Mouse (Mus musculus) neural tube, embryonic 15.5 days (tissue): ENCODE measurements at regions not wholly inside any gene's neighbourhood (a gene's known extent, or its start where the extent isn't known, plus 50 kb on each side); places are given as distances from the start of the nearest gene placed in this dataset.
A peak's percentile ranks its signal among the peaks of the same experiment; 100 is the strongest.

Experiments
- ATAC-seq: fragments of 200-750 bp; cut with Nextera tagmentation; 2 replicates; pipeline ENCODE4 v1.8.0; 2017; ENCODE audit warnings: mild to moderate bottlenecking, moderate TSS enrichment, moderate library complexity; ENCODE audit not compliant: low FRiP score
- H3K27ac ChIP-seq: fragments of 300-500 bp; sonication (generic); replicated peaks from 2 replicates; pipeline ENCODE4 v1.5.1; 2015; ENCODE audit warnings: mild to moderate bottlenecking, inconsistent platforms
- H3K27me3 ChIP-seq: fragments of 300-500 bp; sonication (generic); replicated peaks from 2 replicates; pipeline ENCODE4 v1.6.1; 2015; ENCODE audit warnings: inconsistent platforms
- H3K36me3 ChIP-seq: fragments of 300-500 bp; sonication (generic); 2 replicates; pipeline ENCODE4 v1.6.1; 2015; ENCODE audit warnings: inconsistent platforms
- H3K4me1 ChIP-seq: fragments of 300-500 bp; sonication (generic); 2 replicates; pipeline ENCODE4 v1.6.1; 2015; ENCODE audit warnings: inconsistent platforms
- H3K4me2 ChIP-seq: fragments of 300-500 bp; sonication (generic); 2 replicates; pipeline ENCODE4 v1.6.1; 2015; ENCODE audit warnings: inconsistent platforms, mild to moderate bottlenecking, moderate library complexity
- H3K4me3 ChIP-seq: fragments of 300-500 bp; sonication (generic); replicated peaks from 2 replicates; pipeline ENCODE4 v1.5.1; 2015; ENCODE audit warnings: mild to moderate bottlenecking, inconsistent platforms
- H3K9ac ChIP-seq: fragments of 300-500 bp; sonication (generic); replicated peaks from 2 replicates; pipeline ENCODE4 v1.6.1; 2015; ENCODE audit warnings: mild to moderate bottlenecking, inconsistent platforms
- H3K9me3 ChIP-seq: fragments of 300-500 bp; sonication (generic); replicated peaks from 2 replicates; pipeline ENCODE4 v1.6.1; 2016; ENCODE audit warnings: inconsistent platforms
- WGBS: fragments of 180-500 bp; shearing (Covaris S2); methylation state at CpG from one replicate; pipeline ENCODE4 v1.1.7; 2015; ENCODE audit warnings: mixed read lengths; 5-methylcytosine and 5-hydroxymethylcytosine counted together

GRCm38 (mm10) chr13:31340363-31340948 is 215.5 kb upstream of the Foxq1 start:
- 78% methylated on average over 7 of the region's 7 CpGs for WGBS

DNA sequence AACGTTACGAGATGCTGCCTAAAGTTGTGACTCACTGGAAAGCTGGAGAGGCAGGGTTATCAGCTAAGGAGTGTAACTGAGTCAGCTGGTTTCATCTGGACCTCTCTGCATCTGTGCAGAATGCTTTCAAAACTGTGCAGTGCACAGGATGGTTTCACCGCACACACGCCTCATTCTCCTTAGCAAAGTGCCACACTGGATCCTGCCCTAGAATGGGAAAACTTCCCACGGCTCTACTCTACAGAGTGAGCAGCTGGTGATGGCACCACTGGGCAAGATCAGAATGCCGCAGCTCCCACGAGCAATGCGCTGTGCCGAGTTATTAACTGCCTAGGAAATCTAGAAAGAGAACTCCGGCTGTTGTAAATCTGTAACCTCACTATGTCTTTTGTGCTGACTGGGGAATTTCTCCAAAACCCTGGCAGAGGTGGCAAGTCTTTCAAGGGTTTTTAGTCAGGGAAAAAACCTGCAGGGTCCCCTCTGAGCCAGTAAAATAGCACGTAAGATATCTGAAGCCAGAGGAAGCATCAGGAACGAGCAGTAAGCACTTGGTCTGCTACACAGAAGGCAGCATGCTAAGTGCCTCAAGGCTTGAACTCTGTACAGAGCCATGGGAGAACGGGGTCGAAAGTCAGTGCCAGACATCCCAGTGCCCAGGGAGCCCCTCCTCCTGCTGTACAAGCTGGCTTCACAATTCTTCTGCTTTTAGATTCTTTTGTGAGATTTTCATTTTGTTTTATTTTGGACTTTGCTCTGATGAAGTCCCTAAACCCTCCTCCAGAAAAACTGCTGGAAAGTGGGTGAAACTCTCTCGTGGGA is 214.4 kb upstream of the Foxq1 start:
- Histone ChIP-seq H3K36me3 (no peaks in the 10 kb centered on the region), H3K4me3 (no peak overlapping the region)
- 61% methylated on average over 15 of the region's 15 CpGs for WGBS

More at GRCm38 (mm10) chr13:31340363-31340948, 215.5 kb upstream of the Foxq1 start:
- Histone ChIP-seq H3K36me3 (no peaks in the 10 kb centered on the region), H3K9me3 (0 out of 2 replicates have a peak, but pooled peaks cover 5% of the 10 kb centered on the region), H3K4me3 (no peak overlapping the region), H3K4me2 (no peak overlapping the region), H3K27me3 (no peaks in the 10 kb centered on the region), H3K9ac (no peak overlapping the region), H3K27ac (no peak overlapping the region), H3K4me1 (peaks cover 6% of the 10 kb centered on the region)
- ATAC-seq: no peak

DNA sequence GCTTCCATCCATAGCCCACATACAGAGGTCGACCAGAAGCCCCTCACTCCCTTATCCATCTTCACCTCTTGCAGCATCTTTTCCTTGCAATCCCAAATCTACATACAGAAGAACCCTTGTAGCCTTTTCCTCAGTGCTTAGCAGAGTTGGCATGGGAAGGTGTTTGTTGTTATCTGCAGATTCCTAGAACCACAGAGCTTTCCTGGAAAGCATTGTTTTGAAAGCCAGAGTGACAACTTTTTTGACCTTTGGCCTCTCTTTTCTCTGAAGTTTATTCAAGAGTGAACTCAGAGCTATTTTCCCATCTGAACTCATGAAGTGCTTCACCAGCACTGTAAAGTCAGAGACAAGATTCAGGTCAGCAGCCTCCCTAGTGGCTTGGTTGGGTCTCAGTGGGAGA is 209.7 kb upstream of the Foxq1 start:
- H3K9ac ChIP-seq: no peak overlapping the region
- ATAC-seq: no peak
- 0 out of 2 replicates have a peak, but pooled peaks cover 5% of the 10 kb centered on the region for H3K9me3 ChIP-seq
- no peak overlapping the region for H3K4me2 ChIP-seq
- no peak overlapping the region for H3K4me3 ChIP-seq
- peaks cover 6% of the 10 kb centered on the region for H3K4me1 ChIP-seq
- 85% methylated on average over 1 of the region's 1 CpGs for WGBS
- H3K27me3 ChIP-seq: no peaks in the 10 kb centered on the region
- no peak overlapping the region for H3K27ac ChIP-seq
- H3K36me3 ChIP-seq: no peaks in the 10 kb centered on the region

More for the DNA sequence above, 214.4 kb upstream of the Foxq1 start:
- Histone ChIP-seq H3K4me1 (peaks cover 6% of the 10 kb centered on the region), H3K27ac (no peak overlapping the region), H3K27me3 (no peaks in the 10 kb centered on the region), H3K9ac (no peak overlapping the region), H3K4me2 (peak overlapping the region; percentile 16; the same call in 1 of the 2 replicates), H3K9me3 (0 out of 2 replicates have a peak, but pooled peaks cover 5% of the 10 kb centered on the region)
- peak; percentile 28; the same call in 1 of the 2 replicates for ATAC-seq

GRCm38 (mm10) chr13:31347000-31347399 is 208.9 kb upstream of the Foxq1 start:
- H3K4me1 ChIP-seq: no peaks in the 10 kb centered on the region
- 0 out of 2 replicates have a peak, but pooled peaks cover 5% of the 10 kb centered on the region for H3K9me3 ChIP-seq
- H3K36me3 ChIP-seq: no peaks in the 10 kb centered on the region
- no peak overlapping the region for H3K27ac ChIP-seq
- ATAC-seq: no peak
- no peak overlapping the region for H3K4me2 ChIP-seq
- H3K9ac ChIP-seq: no peak overlapping the region
- H3K27me3 ChIP-seq: no peaks in the 10 kb centered on the region
- no peak overlapping the region for H3K4me3 ChIP-seq
- WGBS: 84% methylated on average over 2 of the region's 2 CpGs

DNA sequence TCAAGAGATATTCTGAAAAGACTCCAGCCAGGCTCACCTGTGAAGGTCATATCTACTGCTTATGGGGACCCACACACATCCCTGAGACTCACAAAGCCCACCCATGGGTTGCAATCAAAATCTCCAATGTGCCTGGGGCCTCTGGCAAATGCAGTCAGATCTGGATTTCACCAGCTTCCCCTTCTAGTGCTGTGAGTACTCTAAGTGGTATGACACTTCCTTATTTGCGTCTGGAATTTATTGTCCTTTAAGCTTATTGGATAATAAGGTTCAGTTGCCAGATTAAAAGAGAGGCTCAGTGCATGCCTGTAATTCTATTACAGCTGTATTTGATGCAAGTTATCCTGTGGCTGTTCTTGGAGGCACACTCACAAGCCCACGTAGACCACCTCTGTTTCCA is 206.3 kb upstream of the Foxq1 start:
- H3K9me3 ChIP-seq: 0 out of 2 replicates have a peak, but pooled peaks cover 5% of the 10 kb centered on the region
- H3K27me3 ChIP-seq: no peaks in the 10 kb centered on the region
- H3K36me3 ChIP-seq: no peaks in the 10 kb centered on the region
- H3K4me2 ChIP-seq: no peak overlapping the region
- no peak overlapping the region for H3K9ac ChIP-seq
- H3K4me1 ChIP-seq: no peaks in the 10 kb centered on the region
- no peak for ATAC-seq
- no peak overlapping the region for H3K27ac ChIP-seq
- 74% methylated on average over 2 of the region's 2 CpGs for WGBS
- no peak overlapping the region for H3K4me3 ChIP-seq

DNA sequence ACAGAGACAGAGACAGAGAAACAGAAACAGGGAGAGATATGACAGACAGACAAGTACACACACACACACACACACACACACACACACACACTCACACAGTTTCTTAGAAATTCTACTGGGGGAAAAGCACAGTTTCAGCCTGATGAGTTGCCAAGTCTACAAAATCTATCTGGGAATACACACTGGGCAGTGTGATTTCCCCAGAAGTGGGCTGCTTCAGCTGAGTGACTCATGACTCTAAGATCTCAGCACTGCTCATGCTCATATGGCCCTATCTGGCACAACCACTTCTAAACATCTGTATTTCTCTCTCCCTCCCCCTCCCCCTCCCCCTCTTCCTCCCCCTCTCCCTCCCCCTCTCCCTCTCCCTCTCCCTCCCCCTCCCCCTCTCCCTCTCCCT is 204.5 kb upstream of the Foxq1 start:
- ATAC-seq: no peak
- Histone ChIP-seq H3K4me3 (no peak overlapping the region), H3K9me3 (no peaks in the 10 kb centered on the region), H3K4me2 (no peak overlapping the region), H3K27me3 (no peaks in the 10 kb centered on the region), H3K27ac (no peak overlapping the region), H3K4me1 (no peaks in the 10 kb centered on the region), H3K36me3 (no peaks in the 10 kb centered on the region), H3K9ac (no peak overlapping the region)

DNA sequence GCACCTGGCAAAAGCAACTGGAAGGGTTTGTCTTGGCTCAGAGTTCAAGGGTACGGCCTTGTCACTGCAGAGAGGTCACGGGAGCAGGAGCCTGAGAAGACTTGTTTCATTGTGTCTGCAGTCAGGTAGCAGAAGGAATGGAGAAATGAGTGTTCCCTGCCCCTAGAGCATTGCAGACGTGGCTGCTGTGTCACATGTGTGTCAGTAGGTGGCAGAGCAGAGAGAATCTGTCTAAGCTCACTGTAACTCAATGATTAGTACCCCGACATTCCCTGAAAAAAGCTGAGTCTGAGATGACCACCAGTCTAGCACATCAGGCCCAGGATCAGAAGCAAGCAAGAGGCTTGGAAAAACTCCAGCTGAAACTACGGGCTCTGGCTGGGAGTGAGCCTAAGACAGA is 203.1 kb upstream of the Foxq1 start:
- Histone ChIP-seq H3K9ac (no peak overlapping the region), H3K9me3 (no peaks in the 10 kb centered on the region), H3K4me2 (no peak overlapping the region), H3K4me1 (no peaks in the 10 kb centered on the region), H3K27ac (no peak overlapping the region), H3K4me3 (no peak overlapping the region), H3K27me3 (no peaks in the 10 kb centered on the region), H3K36me3 (no peaks in the 10 kb centered on the region)
- 77% methylated on average over 5 of the region's 5 CpGs for WGBS
- no peak for ATAC-seq

- Histone ChIP-seq H3K9me3 (no peaks in the 10 kb centered on the region), H3K9ac (no peak overlapping the region), H3K27ac (no peak overlapping the region), H3K36me3 (no peaks in the 10 kb centered on the region), H3K4me2 (no peak overlapping the region), H3K27me3 (no peaks in the 10 kb centered on the region), H3K4me3 (no peak overlapping the region), H3K4me1 (peaks cover 5% of the 10 kb centered on the region; the same call in 1 of the 2 replicates)
- 90% methylated on average over 4 of the region's 4 CpGs for WGBS
- ATAC-seq: no peak
Observed at GRCm38 (mm10) chr13:31359353-31359752, 196.6 kb upstream of the Foxq1 start.

- no peaks in the 10 kb centered on the region for H3K36me3 ChIP-seq
- WGBS: 17% methylated on average over 3 of the region's 3 CpGs
- no peak overlapping the region for H3K9ac ChIP-seq
- no peaks in the 10 kb centered on the region for H3K27me3 ChIP-seq
- ATAC-seq: peak; percentile 46; the same call in 1 of the 2 replicates
- peaks cover 5% of the 10 kb centered on the region; the same call in 1 of the 2 replicates for H3K4me1 ChIP-seq
- H3K27ac ChIP-seq: no peak overlapping the region; the same call in 1 of the 2 replicates
- no peaks in the 10 kb centered on the region for H3K9me3 ChIP-seq
- no peak overlapping the region for H3K4me3 ChIP-seq
- no peak overlapping the region for H3K4me2 ChIP-seq
Observed at GRCm38 (mm10) chr13:31362386-31362785, 193.5 kb upstream of the Foxq1 start.

GRCm38 (mm10) chr13:31364369-31364768 is 191.6 kb upstream of the Foxq1 start:
- no peak overlapping the region for H3K4me3 ChIP-seq
- no peak overlapping the region for H3K4me2 ChIP-seq
- WGBS: 54% methylated on average over 4 of the region's 4 CpGs
- no peaks in the 10 kb centered on the region for H3K36me3 ChIP-seq
- H3K9me3 ChIP-seq: no peaks in the 10 kb centered on the region
- H3K4me1 ChIP-seq: peaks cover 5% of the 10 kb centered on the region; the same call in 1 of the 2 replicates
- no peak overlapping the region for H3K27ac ChIP-seq
- ATAC-seq: peak; percentile 69; the same call in 1 of the 2 replicates
- H3K27me3 ChIP-seq: no peaks in the 10 kb centered on the region
- no peak overlapping the region for H3K9ac ChIP-seq

DNA sequence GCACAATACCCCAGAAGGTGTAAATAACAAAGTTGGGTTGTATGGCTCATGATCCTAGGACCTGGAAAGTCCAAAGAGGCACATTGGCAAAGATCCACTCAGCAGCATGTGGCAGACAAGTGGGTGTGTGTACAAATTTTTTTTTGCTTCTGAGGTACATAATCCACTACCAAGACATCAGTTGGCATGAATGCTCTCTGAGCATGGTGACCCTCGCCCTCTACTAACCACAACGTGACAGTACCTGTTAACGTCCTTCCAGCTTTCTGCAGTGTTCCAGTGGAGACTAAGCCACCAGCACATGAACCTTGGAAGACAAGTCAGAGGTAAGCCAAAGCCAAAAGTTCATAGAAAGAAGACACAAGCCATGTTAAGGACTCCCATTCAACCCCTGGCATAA is 188.7 kb upstream of the Foxq1 start:
- Histone ChIP-seq H3K9ac (no peak overlapping the region), H3K36me3 (no peaks in the 10 kb centered on the region), H3K27me3 (no peaks in the 10 kb centered on the region), H3K4me2 (no peak overlapping the region), H3K4me1 (0 out of 2 replicates have a peak, but pooled peaks cover 5% of the 10 kb centered on the region), H3K4me3 (no peak overlapping the region), H3K9me3 (no peaks in the 10 kb centered on the region), H3K27ac (no peak overlapping the region)
- WGBS: 90% methylated on average over 3 of the region's 3 CpGs
- ATAC-seq: no peak

GRCm38 (mm10) chr13:31369182-31369581 is 186.8 kb upstream of the Foxq1 start:
- 83% methylated on average over 4 of the region's 4 CpGs for WGBS
- no peak overlapping the region for H3K9ac ChIP-seq

More at GRCm38 (mm10) chr13:31369182-31369581, 186.8 kb upstream of the Foxq1 start:
- H3K27ac ChIP-seq: no peak overlapping the region
- H3K36me3 ChIP-seq: no peaks in the 10 kb centered on the region
- ATAC-seq: no peak
- no peak overlapping the region for H3K4me3 ChIP-seq
- 0 out of 2 replicates have a peak, but pooled peaks cover 3% of the 10 kb centered on the region for H3K4me1 ChIP-seq
- H3K27me3 ChIP-seq: no peaks in the 10 kb centered on the region
- no peak overlapping the region for H3K4me2 ChIP-seq
- no peaks in the 10 kb centered on the region for H3K9me3 ChIP-seq
